Mouse (Mus musculus): ENCODE results near the gene Mrpl10. TPM values are rescaled to one million over a fixed set of nuclear protein-coding genes. Genes with fewer than 3 reads are reported as not detected.

The Mrpl10 gene
- total RNA-seq, 1 experiment from 2014 or later: 17.0 TPM

DNA sequence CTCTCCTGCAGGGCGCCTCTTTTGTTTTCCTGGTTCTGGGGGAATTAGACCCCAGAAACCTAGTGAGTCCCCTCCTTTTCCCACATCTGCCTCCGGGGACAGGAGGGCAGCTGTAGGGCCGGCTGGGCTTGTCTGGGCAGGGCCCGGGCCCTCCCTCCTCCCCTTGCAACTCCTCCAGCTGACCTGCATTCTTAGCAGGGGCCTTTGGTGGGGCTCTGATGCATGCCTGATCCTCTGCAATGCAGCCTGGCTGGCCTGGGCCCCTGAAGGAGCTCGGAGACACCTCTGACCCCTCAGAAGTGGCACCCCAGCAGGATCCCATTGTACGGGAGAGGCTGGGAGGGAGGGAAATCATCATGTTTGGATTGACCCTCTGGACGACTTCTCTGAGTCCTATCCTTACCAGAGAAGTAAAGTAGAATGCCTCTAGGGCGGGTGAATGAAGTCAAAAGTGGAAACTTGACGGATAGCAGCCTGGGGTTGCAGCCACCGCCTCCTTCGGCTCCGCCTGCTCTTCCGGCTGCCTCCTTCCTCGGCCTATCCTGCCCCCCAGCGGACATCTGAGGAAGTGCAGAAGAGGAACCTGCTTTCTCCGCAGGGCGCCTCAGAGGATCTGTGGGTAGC, 15.5 kb upstream of the Mrpl10 start:
- ATAC-seq (replicated peaks; ENCODE audit: low read depth, poor library complexity, severe bottlenecking): peak; percentile 78

GRCm38 (mm10) chr11:97029686-97030417, 11.5 kb upstream of the Mrpl10 start, which contains the start of gene Scrn2:
TSS of gene Scrn2 (plus strand) at chr11:97029938.
- peak; percentile 83 for ATAC-seq (replicated peaks; ENCODE audit: low read depth, poor library complexity, severe bottlenecking)

DNA sequence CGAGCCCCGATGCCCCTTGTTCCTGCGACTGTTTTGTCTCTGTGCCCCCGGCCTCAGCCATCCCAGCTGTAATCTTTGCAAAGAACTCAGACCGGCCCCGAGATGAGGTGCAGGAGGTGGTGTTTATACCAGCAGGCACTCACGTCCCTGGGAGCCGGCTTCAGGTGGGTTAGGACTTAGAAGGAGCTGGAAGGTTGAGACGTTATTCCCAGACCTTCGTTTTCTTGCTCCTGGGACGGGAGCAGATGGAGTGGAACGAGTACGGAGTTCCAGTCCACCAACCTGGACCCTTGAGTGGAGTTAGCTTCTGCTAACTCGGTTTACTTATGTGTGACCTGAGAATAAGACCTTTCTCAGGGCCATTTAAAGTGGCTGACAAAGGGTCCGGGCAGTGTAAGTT, 10.9 kb upstream of the Mrpl10 start:
- ATAC-seq (replicated peaks; ENCODE audit: low read depth, poor library complexity, severe bottlenecking): no peak

DNA sequence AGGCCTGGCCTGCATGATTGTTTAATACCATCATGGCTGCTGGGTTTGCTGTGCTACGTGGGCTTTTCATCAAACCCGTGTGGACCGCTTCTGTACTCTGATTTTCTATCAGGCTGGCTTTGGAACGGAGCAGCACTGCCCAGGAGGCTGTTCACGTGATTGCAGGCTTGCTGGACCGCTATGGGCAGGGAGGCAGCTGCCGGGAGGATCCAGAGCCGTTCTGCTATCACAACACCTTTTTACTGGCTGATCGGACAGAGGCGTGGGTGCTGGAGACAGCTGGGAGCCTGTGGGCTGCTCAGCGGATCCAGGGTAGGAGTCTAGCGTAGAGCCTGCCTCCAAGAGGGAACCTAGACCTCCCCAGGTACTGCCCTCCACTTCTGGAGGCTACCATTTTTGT, 9.4 kb upstream of the Mrpl10 start:
- no peak for ATAC-seq (replicated peaks; ENCODE audit: low read depth, poor library complexity, severe bottlenecking)

DNA sequence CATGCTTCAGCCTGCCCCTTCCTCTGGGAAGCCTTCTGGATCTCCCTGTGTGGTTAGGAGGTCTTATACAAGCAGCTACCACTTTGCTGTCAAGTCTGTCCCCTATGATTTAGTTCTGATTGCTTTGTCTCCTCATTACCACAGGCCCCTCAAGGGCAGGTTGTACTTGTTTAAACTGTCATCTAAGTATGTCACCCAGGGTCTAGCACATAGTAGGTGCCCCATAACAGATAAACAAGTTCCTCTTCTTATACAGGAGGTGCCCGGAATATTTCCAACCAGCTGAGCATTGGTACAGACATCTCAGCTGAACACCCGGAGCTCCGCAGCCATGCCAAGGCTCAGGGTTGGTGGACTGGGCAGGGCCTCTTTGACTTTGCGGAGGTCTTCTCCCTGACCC, 8.9 kb upstream of the Mrpl10 start:
- ATAC-seq (replicated peaks; ENCODE audit: low read depth, poor library complexity, severe bottlenecking): no peak

GRCm38 (mm10) chr11:97033781-97034180, 7.6 kb upstream of the Mrpl10 start:
- ATAC-seq (replicated peaks; ENCODE audit: low read depth, poor library complexity, severe bottlenecking): no peak

DNA sequence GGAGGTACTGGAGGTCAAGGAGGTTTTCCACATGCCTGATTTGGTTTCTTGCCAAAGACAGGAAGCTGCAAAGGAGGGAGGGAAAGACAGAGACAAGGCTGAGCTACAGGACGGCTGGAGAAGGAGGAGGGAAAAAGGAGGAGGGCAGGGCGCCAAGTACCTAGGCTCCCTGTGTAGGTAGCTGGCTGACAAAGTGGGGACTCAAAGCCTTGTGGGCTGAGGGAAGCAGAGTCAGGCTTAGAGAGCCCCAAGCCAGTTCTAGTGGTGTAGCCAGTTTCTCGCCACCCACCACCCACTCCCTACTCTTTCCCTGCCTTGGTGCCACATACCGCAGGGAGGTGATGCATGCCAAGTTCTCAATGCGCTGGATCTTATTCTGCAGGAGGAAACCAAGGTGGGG, 5.2 kb upstream of the Mrpl10 start:
- no peak for ATAC-seq (replicated peaks; ENCODE audit: low read depth, poor library complexity, severe bottlenecking)

GRCm38 (mm10) chr11:97038881-97039280, 2.5 kb upstream of the Mrpl10 start:
- ATAC-seq (replicated peaks; ENCODE audit: low read depth, poor library complexity, severe bottlenecking): no peak

GRCm38 (mm10) chr11:97040301-97041021, 899 bp upstream of the Mrpl10 start:
- ATAC-seq (replicated peaks; ENCODE audit: low read depth, poor library complexity, severe bottlenecking): no peak

- ATAC-seq (replicated peaks; ENCODE audit: low read depth, poor library complexity, severe bottlenecking): no peak
Observed at GRCm38 (mm10) chr11:97044902-97045301, 3.5 kb downstream of the Mrpl10 start.

GRCm38 (mm10) chr11:97045861-97046260, 4.5 kb downstream of the Mrpl10 start:
- no peak for ATAC-seq (replicated peaks; ENCODE audit: low read depth, poor library complexity, severe bottlenecking)

- no peak for ATAC-seq (replicated peaks; ENCODE audit: low read depth, poor library complexity, severe bottlenecking)
Observed at GRCm38 (mm10) chr11:97048090-97048650, 6.8 kb downstream of the Mrpl10 start.

DNA sequence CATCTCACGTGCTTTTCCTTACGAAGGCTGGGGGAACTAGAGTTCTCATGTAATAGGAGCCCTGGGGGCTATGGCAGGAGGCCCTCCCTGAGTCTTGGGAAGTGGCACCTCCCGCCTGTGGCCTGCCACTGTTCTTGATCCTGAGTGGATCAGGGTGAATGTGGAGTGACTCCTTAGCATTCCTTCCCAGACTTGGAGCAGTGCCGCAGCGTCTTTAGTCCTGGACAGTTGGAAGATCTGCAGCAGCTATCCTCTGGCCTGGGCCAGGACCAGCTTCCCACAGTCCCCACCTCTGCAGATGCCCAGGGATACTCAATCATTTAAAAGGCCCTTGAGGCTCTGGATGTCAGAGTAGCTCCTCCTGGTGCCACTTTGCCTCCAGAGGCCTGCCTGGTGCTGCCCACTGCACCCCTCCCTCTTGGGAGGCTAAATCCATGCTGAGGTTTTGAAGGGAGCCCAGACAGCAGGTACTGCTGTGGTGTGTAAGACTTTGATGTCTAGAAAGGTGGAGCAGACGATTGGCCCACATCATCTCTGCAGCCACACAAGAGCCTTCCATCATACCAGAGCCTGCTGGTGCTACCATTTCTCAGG, 8.2 kb downstream of the Mrpl10 start:
- ATAC-seq (replicated peaks; ENCODE audit: low read depth, poor library complexity, severe bottlenecking): no peak

DNA sequence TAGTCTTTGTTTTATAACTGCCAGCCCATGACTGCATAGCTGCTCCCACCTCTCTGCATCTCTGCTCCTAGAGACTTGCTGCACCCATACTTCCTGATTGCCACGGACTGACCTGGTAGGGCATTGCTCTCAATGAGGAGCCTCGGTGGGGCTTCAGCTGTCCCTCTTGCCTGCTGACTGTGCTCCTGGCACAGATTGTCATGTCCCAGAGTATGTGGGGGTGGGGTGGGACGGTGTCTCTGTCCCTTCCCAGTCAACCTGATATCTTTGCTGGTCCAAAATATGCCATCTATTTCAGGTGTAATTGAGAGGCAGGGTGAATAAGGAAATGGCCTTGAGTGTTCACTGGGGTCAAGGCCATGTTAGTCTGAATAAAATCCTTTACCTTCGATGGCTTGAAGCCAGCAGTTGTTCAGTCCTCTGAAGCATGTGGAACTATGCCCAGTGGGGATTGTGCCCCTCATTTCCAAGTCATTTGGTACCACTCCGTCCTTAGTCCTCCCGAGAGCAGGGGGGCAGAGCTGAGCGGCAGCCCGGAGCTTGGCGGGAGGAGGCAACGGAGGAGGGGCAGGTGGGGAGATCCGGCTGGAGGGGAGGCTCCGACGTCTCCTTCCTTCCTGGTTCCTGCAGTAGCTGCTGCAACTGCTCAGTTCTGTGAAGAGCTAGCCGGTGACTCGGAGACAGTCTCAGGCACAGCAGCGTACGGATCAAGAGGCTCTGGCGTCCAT, 9.0 kb downstream of the Mrpl10 start, which contains the start of gene Osbpl7:
TSS of gene Osbpl7 (plus strand) at position 413 of the 728 bp plus-strand sequence.
- peak; percentile 91 for ATAC-seq (replicated peaks; ENCODE audit: low read depth, poor library complexity, severe bottlenecking)

DNA sequence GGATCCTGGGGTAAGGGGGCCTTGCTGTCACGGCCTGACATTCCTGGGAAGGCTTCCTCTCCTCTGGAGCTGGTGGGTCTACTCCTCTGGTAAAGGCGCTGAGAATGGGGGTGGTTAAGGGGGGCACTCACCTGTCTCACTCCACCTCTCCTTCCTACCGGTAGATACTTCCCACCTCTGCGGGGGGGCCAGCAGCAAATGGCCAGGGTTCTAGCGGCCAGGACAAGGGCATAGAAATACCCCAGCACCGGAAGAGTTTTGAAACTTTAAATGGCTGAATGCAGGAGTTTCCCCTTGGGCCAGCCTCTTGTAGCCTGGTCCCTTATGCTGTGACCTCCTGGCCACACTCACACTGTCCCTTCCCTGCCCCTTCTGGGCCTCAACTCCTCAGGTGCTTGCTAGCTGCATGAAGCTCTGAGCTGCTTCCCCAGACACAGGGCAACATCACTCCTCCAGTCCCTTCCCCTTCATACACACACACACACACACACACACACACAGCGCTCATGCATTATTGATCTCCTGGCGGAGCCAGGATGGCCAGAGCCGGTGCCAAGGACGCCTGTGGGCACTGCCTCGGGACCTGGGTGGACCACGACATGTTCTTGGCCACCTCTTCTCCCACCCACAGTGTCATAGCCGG, 9.7 kb downstream of the Mrpl10 start:
- no peak for ATAC-seq (replicated peaks; ENCODE audit: low read depth, poor library complexity, severe bottlenecking)

GRCm38 (mm10) chr11:97052219-97052646, 10.9 kb downstream of the Mrpl10 start:
- peak; percentile 23; the same call in 1 of the 2 replicates for ATAC-seq (replicated peaks; ENCODE audit: low read depth, poor library complexity, severe bottlenecking)

GRCm38 (mm10) chr11:97063274-97063920, 22.0 kb downstream of the Mrpl10 start:
- no peak for ATAC-seq (replicated peaks; ENCODE audit: low read depth, poor library complexity, severe bottlenecking)

DNA sequence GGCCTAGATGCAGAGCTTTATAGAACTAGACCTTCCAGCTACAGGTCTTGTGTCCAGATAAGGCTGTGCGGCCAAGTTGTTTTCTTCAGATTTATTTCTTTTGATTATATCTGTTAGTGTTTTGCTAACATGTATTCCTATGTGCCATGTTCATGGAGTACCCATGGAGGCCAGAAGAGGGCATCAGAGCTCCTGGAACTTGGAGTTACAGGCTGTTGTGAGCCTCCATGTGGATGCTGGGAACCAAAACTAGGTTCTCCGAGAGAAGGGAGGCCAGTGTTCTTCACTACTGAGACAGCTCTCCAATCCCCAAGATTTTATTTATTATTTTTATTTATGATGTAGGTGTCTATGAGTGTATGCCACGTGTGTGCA, 22.5 kb downstream of the Mrpl10 start:
- ATAC-seq (replicated peaks; ENCODE audit: low read depth, poor library complexity, severe bottlenecking): no peak
